Mouse (Mus musculus) kidney, embryonic 14.5 days (tissue): ENCODE measurements around the gene Eif2b5. TPM values are rescaled to one million over a fixed set of nuclear protein-coding genes. Genes with fewer than 3 reads are reported as not detected.
"Not testable (repeated sequence)": the region's sequence is repeated elsewhere in the genome, so short reads cannot be mapped to it uniquely, and the experiment has no call there.

Source experiments
- ATAC-seq: fragments of 200-750 bp; cut with Nextera tagmentation; 2 replicates; pipeline ENCODE4 v1.8.0; 2017; ENCODE audit warnings: moderate number of reproducible peaks, mild to moderate bottlenecking, moderate TSS enrichment, moderate library complexity; ENCODE audit not compliant: low FRiP score, low TSS enrichment
- H3K27ac ChIP-seq: fragments of 300-500 bp; sonication (generic); 2 replicates; pipeline ENCODE4 v1.5.1; 2014; ENCODE audit warnings: low read depth, mild to moderate bottlenecking, low read length, moderate library complexity, mixed read lengths
- H3K27me3 ChIP-seq: fragments of 300-500 bp; sonication (generic); 2 replicates; pipeline ENCODE4 v1.6.1; 2014; ENCODE audit warnings: mild to moderate bottlenecking, low read length; ENCODE audit not compliant: control insufficient read depth, insufficient read depth
- H3K36me3 ChIP-seq: fragments of 300-500 bp; sonication (generic); 2 replicates; pipeline ENCODE4 v1.6.1; 2014; ENCODE audit warnings: low read length, mixed read lengths; ENCODE audit not compliant: control insufficient read depth, insufficient read depth
- H3K4me1 ChIP-seq: fragments of 300-500 bp; sonication (generic); 2 replicates; pipeline ENCODE4 v1.6.1; 2014; ENCODE audit warnings: low read length, mixed read lengths; ENCODE audit not compliant: control insufficient read depth, insufficient read depth
- H3K4me2 ChIP-seq: fragments of 300-500 bp; sonication (generic); replicated peaks from 2 replicates; pipeline ENCODE4 v1.6.1; 2014; ENCODE audit warnings: low read depth, mild to moderate bottlenecking, low read length
- H3K4me3 ChIP-seq: fragments of 300-500 bp; sonication (generic); 2 replicates; pipeline ENCODE4 v1.5.1; 2014; ENCODE audit warnings: mild to moderate bottlenecking, low read length
- H3K9ac ChIP-seq: fragments of 300-500 bp; sonication (generic); 2 replicates; pipeline ENCODE4 v1.6.1; 2014; ENCODE audit warnings: low read depth, mild to moderate bottlenecking, low read length, moderate library complexity
- H3K9me3 ChIP-seq: fragments of 300-500 bp; sonication (generic); 2 replicates; pipeline ENCODE4 v1.6.1; 2016; ENCODE audit warnings: low read length; ENCODE audit not compliant: control insufficient read depth
- WGBS: fragments of 180-500 bp; shearing (Covaris S2); extraction: QIAGEN DNeasy Blood & Tissue Kit; methylation state at CpG from one replicate; pipeline ENCODE4 v1.1.7; 2014; 5-methylcytosine and 5-hydroxymethylcytosine counted together
- polyA plus RNA-seq: library from polyadenylated mRNA; unstranded; fragments of >200 nt; fragmentation: Nextera tagmentation; extraction: Ambion mirVana; gene quantifications from 2 replicates; pipeline ENCODE4 v1.2.1, GENCODE M21; 2014

Gene Eif2b5
- polyA plus RNA-seq, 1 experiment from 2014 or later: 115 TPM

- H3K4me3 ChIP-seq: no peak overlapping the region
- no peaks in the 10 kb centered on the region for H3K36me3 ChIP-seq
- no peaks in the 10 kb centered on the region for H3K4me1 ChIP-seq
- no peak for ATAC-seq
- H3K4me2 ChIP-seq: no peak overlapping the region
- no peak overlapping the region for H3K27ac ChIP-seq
- no peaks in the 10 kb centered on the region for H3K27me3 ChIP-seq
- H3K9ac ChIP-seq: no peak overlapping the region
- WGBS: 90% methylated on average over 8 of the region's 8 CpGs
- H3K9me3 ChIP-seq: no peaks in the 10 kb centered on the region
These were observed 24.4 kb upstream of the Eif2b5 start for GRCm38 (mm10) chr16:20474211-20474610.

GRCm38 (mm10) chr16:20474786-20475185 is 23.8 kb upstream of the Eif2b5 start:
- no peak for ATAC-seq
- Histone ChIP-seq H3K9me3 (no peaks in the 10 kb centered on the region), H3K9ac (no peak overlapping the region), H3K27me3 (no peaks in the 10 kb centered on the region), H3K4me2 (no peak overlapping the region), H3K27ac (no peak overlapping the region), H3K36me3 (no peaks in the 10 kb centered on the region), H3K4me1 (no peaks in the 10 kb centered on the region), H3K4me3 (no peak overlapping the region)
- WGBS: 83% methylated on average over 6 of the region's 6 CpGs

GRCm38 (mm10) chr16:20475335-20475734 is 23.3 kb upstream of the Eif2b5 start:
- Histone ChIP-seq H3K27me3 (no peaks in the 10 kb centered on the region), H3K27ac (no peak overlapping the region), H3K9me3 (no peaks in the 10 kb centered on the region), H3K9ac (no peak overlapping the region), H3K4me1 (no peaks in the 10 kb centered on the region), H3K4me2 (no peak overlapping the region), H3K36me3 (no peaks in the 10 kb centered on the region), H3K4me3 (no peak overlapping the region)
- ATAC-seq: no peak
- 94% methylated on average over 1 of the region's 1 CpGs for WGBS

GRCm38 (mm10) chr16:20476857-20477256 is 21.8 kb upstream of the Eif2b5 start:
- Histone ChIP-seq H3K9me3 (no peaks in the 10 kb centered on the region), H3K27ac (peak overlapping the region; percentile 17; the same call in 1 of the 2 replicates), H3K27me3 (no peaks in the 10 kb centered on the region), H3K36me3 (no peaks in the 10 kb centered on the region), H3K9ac (no peak overlapping the region), H3K4me1 (no peaks in the 10 kb centered on the region), H3K4me3 (no peak overlapping the region), H3K4me2 (no peak overlapping the region)
- 52% methylated on average over 1 of the region's 1 CpGs for WGBS
- no peak for ATAC-seq

GRCm38 (mm10) chr16:20477270-20477669 is 21.3 kb upstream of the Eif2b5 start:
- Histone ChIP-seq H3K4me1 (no peaks in the 10 kb centered on the region), H3K36me3 (no peaks in the 10 kb centered on the region), H3K27me3 (no peaks in the 10 kb centered on the region), H3K4me3 (no peak overlapping the region), H3K27ac (peak overlapping the region; percentile 17; the same call in 1 of the 2 replicates), H3K9ac (no peak overlapping the region), H3K4me2 (no peak overlapping the region), H3K9me3 (no peaks in the 10 kb centered on the region)
- WGBS: 58% methylated on average over 3 of the region's 3 CpGs
- 0 out of 2 replicates have a peak, but pooled peaks have one; percentile 39 for ATAC-seq

- Histone ChIP-seq H3K27me3 (no peaks in the 10 kb centered on the region), H3K4me1 (no peaks in the 10 kb centered on the region), H3K9me3 (no peaks in the 10 kb centered on the region), H3K27ac (no peak overlapping the region), H3K4me2 (no peak overlapping the region), H3K4me3 (no peak overlapping the region), H3K36me3 (no peaks in the 10 kb centered on the region), H3K9ac (no peak overlapping the region)
- no peak for ATAC-seq
- 45% methylated on average over 2 of the region's 2 CpGs for WGBS
These were observed 20.1 kb upstream of the Eif2b5 start for GRCm38 (mm10) chr16:20478504-20478903.

GRCm38 (mm10) chr16:20479026-20479760 is 19.4 kb upstream of the Eif2b5 start:
- H3K27ac ChIP-seq, H3K36me3 ChIP-seq, H3K4me2 ChIP-seq, H3K4me3 ChIP-seq, H3K4me1 ChIP-seq, H3K27me3 ChIP-seq, H3K9ac ChIP-seq, H3K9me3 ChIP-seq, ATAC-seq: not testable (repeated sequence)
- 89% methylated on average over 12 of the region's 12 CpGs for WGBS

- Histone ChIP-seq H3K9ac (no peak overlapping the region), H3K27me3 (no peaks in the 10 kb centered on the region), H3K4me1 (no peaks in the 10 kb centered on the region), H3K27ac (no peak overlapping the region), H3K4me2 (no peak overlapping the region), H3K4me3 (no peak overlapping the region), H3K36me3 (no peaks in the 10 kb centered on the region), H3K9me3 (no peaks in the 10 kb centered on the region)
- 30% methylated on average over 3 of the region's 3 CpGs for WGBS
- peak; percentile 44; the same call in 1 of the 2 replicates for ATAC-seq
These were observed 18.5 kb upstream of the Eif2b5 start for GRCm38 (mm10) chr16:20480115-20480514.

- ATAC-seq: no peak
- no peaks in the 10 kb centered on the region for H3K36me3 ChIP-seq
These were observed 16.9 kb upstream of the Eif2b5 start for GRCm38 (mm10) chr16:20481746-20482145.

More at GRCm38 (mm10) chr16:20481746-20482145, 16.9 kb upstream of the Eif2b5 start:
- H3K27ac ChIP-seq: no peak overlapping the region
- no peak overlapping the region for H3K4me3 ChIP-seq
- H3K9me3 ChIP-seq: no peaks in the 10 kb centered on the region
- no peak overlapping the region for H3K9ac ChIP-seq
- 79% methylated on average over 2 of the region's 2 CpGs for WGBS
- no peaks in the 10 kb centered on the region for H3K4me1 ChIP-seq
- no peak overlapping the region for H3K4me2 ChIP-seq
- no peaks in the 10 kb centered on the region for H3K27me3 ChIP-seq
